Mouse (Mus musculus): ENCODE measurements at regions not wholly inside any gene's neighbourhood (a gene's known extent, or its start where the extent isn't known, plus 50 kb on each side); places are given as distances from the start of the nearest gene placed in this dataset.

DNA sequence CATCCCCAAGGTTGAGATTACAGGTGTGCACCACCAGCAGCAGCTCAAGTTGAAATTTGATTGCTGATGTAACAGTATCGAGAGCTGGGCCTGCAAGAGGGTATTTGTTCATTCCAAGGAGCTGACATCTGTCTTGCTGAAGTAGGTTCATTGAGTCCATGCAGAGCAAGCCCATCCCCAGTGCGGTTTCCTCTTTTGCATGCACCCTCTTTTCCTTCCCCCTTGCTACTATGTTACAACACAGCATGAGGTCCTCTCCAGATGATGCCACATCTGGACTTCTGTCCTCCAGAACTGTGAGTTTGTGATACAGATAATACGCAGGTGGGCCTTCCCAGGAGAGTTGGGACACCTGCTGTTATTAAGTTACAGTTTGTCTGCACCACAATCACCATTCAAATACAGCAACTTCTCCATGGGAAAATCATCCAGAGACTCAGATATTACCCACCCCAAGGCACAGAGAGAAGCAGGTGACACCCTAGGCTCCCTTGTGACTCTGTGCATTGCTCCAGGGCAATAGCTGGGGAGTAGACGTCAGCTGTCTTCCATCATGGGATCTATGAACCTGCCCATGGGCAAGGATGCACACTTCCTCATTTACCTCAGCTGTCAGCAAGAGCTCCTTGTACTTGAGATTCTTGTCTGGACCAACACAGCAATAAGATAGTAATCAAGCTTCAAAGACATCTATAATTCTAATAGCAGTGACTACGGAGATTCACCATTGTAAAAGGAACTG is 137.8 kb downstream of the Ets2 start:
- peak; percentile 96 for DNase-seq

DNA sequence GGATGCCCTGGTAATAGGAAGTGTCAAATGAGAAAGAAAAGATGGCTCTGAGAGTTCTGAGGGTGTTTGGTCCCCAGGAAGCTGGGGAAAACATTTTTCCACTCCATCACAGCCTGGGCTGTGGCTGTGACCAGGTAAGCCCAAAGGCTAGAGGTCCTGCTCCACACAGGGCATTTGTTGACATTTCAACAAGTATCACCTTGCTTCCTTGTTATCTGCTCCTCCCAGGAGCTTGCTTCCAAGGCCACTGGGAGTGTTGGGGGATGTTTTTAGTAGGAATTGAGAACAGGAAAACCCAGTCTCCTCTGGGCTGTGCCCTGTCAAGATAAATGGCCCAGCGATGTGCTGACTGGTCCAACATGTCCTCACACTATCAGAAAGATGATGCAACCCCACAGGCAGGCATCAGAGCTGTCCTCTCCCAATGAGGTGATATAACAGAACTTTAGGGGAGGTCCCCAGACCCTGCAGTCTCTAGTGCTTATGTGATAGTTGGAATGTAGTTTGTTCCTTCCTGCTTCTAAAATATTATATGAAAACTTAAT is 137.1 kb downstream of the Ets2 start:
- DNase-seq, result peak; percentile 88

DNA sequence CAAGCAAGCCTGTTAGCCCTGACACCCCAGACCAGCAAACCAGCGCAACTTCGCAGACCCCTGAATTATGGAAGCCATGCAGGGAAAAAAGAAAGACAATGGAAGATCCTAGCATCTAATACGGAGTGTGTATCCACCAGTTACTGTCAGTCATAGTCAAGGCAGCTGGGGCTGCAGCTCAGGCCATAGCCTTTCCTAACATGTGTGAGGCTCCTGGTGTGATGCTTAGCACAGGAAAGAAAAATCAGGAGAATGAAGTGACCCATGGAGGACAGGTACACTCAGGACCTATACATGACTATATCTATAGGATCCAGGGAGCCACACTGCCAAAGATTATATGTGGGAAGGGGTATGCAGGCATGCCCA is 136.6 kb downstream of the Ets2 start:
- DNase-seq, result peak; percentile 81

DNA sequence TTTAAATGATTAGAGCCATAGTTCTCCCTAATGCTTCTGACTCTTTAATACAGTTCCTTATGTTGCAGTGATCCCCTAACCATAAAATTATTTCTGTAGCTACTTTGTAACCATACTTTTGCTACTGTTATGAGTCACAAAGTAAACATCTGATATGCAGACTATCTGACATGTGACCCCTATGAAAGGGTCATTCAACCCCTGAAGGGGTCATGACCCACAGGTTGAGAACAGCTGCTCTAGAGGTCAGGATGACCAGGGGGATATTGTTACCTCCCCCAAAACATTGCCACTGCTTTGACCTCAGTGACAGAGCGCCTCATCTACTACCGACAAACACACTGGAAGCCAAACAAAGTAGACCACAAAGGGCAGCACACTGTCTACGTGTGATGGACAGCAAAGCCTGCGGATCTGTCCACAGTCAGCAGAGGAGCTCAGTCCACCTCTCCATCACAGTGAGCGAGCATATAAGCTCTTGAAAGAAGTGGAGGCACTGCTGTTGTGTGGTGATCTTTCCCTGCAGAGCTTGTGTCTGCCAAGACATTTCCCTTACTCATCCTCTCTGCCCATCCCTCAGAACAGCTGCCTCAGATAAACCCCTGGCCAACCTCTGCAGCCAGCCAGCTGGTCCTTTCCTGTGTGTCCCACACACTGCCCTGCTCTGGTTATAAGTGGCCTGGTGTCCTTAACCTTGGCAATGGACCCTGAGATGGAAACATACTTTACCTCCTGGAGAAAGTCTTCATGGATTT is 136.0 kb downstream of the Ets2 start:
- peak; percentile 86 for DNase-seq

DNA sequence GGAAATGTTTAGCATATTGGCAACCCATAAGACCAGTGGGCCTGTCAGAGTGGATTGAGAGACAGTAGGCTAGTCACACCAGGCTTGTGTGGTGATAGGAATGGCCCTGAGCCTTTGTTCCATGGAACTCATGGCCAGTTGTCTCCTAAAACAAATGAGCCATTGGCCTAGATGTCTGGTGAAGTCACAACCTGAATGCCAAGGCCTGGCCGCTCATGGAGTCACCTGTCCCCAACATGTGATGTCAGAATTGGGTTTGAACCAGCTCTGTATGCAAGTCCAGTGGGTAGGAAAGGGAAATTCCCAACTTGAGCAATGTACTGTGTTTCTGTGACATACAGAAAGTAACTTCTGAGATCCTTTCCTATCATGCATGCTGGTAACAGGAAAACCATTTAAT is 134.1 kb downstream of the Ets2 start:
- DNase-seq, result no peak

DNA sequence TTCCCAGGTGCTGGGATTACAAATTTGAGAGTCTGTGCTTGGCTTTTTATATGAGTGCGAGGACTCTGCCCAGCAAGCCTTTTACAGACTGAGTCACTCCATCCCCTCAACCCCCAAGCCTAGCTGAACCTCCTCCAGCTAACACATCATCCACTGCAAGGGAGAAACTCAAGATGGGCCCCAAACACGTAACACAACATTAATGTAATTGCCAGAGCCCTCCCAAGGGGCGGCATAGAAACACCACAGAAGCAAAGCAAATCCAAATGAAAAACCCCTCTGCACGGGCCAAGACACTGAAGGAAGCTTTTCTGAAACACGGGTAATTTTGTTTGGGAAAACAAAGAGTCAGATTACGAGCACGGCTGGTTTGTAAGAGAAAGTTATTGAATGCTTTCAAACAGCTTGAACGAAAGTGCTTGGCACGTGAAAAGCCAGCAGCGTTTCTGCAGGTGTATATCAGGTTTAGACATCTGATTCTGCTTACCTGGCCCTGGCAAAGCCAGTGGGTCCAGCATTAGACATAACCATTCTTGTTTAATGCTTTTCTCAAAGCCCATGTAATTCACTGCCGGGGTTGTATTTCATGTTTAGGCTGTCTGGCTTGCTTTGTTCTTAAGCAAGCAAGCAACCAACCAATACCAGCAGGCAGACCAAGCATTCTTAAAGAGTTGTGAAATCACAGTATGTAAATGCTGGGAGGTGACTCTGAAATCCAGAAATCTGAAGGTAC is 132.8 kb downstream of the Ets2 start:
- peak; percentile 94 for DNase-seq

DNA sequence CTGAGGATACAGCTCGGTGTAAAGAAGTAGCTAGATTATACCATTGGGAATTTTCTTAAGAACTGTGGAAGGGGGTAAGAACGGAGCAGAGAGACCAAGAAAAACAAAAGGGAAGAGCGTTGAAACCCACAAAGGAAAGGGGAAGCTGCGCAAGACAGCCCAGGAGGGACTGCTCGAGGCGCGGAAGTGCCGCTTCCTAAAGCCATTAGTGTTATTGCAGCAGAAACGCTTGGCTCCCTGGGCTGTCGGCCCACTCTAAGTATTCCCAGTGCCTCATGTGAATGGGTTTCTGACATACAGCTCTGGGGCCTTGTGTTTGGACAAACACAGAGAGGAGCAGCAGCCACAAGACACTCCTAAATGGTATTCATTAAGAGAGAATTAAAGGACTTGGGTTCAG is 131.6 kb downstream of the Ets2 start:
- peak; percentile 97 for DNase-seq

DNA sequence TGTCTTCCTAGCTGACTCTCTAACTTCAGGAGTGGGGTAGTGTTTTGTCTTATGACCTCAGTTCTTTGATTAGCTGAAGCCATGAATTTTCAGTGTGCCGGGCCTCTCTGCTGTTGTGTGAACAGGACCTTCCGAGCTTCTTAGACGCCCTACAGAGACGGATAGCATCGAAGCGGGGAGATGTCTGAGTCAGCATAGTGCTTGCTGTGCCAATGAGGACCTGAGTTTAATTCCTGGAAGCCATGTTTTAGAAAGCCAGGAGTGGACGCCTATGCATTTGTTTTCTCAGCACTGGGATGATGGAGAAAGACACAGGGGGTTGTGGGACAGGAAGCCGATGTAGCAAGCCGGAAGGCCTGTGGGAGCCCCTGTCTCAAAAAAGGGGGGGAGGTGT is 130.5 kb downstream of the Ets2 start:
- DNase-seq, result no peak

DNA sequence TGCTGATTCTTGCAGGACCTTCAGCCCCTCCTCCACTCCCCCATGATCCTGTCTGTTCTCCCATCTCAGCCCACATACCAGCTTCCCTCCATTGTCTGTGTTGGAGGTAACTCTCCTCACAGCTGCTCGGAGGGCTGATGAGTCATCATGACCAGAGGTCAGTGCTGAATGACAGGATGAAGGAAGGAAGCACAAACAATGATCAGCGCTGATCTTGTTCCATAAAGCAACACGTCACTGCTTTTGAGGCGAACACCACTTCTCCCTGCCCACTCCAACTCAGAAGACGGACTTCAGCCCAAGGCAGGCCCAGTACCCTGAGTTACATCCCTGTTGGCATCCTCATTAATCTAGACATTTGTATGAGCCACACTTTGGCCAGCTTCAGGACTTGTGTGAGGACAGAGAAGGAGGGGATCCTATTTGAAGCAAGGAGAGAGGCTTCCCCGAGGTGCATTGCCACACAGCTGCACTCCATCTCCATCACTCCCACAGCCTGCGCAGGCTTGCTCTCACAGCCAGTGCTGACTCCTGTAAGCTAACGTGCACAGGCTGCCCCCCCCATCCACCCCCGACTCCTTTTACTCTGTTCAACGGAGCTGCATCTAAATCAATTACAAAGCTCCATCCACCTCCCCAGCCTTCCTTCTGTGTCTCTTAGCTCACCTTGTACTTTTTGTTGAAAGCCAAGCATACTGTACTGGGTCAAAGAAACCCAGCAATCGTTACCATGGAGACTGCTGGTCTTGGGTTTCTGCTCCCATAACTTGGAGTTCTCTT is 129.9 kb downstream of the Ets2 start:
- peak; percentile 99 for DNase-seq

DNA sequence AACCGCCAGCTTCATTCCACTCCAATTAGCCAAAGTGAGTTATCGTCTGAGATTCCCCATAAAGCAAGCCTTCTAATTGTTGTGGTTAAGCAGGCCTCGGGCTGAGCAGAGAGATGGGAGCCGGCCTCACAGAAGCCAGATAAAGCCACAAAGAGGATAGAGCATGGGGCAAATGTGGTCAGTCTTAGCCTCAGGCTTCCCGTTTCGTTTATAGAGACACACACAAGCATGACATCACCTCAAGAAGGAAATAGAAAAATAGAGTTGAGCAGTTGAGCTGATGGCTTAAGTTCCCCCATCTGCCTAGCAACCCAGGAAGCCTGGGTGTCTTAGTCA is 125.5 kb downstream of the Ets2 start:
- peak; percentile 97 for DNase-seq

DNA sequence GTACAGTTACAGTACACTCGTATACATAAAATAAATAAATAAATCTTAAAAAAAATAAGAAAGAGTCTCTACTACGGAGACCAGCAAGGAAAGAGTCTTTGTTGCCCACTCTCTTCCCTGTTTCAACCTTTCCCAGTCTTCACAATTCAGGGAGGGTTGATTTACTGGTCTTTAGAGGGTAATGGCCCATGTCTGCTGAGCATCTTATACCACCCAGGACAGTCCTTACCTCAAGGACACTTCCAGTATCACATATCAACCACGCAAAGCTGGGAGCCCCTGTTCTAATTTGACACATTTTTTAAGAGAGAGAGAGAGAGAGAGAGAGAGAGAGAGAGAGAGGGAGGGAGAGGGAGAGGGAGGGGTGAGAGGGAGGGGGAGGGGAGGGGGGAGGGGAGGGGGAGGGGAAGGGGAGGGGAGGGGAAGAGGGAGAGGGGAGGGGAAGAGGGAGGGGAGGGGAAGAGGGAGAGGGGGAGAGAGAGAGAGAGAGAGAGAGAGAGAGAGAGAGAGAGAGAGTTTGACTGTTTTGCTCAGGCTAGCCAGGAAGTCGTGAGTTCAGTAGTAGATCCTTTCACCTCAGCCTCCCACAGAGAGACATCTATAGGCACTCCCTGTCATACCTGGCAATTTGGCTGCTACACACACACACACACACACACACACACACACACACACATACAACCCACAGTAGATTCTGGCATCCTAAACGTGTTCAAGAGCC is 125.0 kb downstream of the Ets2 start:
- DNase-seq, result no peak

DNA sequence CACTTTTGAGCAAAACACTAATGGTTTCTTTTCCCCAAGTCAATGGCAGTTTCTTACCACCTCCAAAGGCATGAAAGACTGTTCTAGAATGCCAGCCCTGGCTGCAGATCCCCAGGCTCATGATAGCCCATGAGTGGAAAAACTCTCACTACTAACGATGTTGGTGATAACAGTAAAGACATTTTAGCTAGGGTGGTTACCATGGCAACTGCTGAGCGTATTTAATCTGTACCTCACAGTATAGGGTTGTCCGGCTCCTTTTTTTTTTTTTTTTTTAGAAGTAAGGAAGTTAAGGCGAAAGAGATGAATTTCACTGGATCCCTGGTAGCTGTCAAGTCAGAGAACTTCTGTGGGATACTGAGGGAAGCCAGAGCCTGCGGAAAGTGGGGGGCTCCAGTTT is 123.8 kb downstream of the Ets2 start:
- DNase-seq, result peak; percentile 72

DNA sequence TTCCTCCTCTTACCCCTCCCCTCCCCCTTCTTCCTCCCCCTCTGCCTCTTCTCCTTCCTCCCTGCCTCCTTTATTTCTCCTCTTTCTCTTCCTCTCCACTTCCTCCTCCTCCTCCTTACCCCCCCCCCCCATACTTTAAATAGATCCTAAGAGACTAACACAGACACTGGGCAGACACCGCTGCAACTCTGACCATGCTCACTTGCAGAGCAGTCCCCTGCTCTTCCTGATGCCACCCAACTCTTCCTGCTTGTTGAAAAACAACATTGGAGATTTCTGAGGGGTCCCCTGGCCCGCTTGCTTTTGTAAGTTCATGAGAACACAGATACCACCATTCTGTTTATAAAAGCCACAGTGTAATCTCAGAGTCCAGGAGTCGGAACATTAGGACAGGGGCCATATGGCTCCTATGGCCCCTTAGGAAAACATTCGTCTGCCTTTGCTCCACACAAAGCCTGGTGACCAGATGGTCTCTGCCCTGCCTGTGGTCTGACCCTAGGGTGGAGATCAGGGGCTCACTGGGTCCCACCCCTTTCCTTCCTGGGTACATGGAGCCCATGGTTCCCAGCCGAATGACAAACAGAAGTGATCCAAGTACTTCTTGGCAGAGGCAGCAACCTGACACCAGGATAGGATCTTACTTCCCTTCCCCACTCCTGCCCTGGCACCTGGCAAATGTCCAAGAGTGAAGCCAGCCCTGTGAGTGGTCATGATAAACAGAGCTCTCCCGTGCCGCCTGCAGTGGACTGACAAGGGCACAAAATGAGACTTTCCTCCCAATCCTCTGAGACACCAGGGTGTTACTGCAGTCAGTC is 123.1 kb downstream of the Ets2 start:
- peak; percentile 98 for DNase-seq

DNA sequence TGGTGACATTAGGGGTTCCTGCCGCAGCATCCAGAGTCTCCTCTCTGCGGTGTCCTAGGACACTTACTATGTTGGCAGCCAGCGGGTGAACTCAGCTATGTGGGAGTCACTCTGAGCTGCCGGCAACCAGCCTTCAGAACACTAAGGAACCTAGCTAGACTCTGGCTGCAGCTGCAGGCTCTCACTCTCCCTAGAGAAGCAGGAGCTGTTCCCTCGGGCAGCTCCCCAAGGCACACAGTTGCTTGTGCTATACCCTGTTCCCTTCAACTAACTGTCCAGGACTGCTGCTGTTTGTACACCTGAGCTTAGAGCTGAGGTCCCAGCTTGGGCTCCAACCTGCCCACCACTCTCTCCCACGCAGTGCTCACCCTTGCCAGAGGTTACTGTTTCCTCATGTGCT is 121.9 kb downstream of the Ets2 start:
- peak; percentile 94 for DNase-seq

DNA sequence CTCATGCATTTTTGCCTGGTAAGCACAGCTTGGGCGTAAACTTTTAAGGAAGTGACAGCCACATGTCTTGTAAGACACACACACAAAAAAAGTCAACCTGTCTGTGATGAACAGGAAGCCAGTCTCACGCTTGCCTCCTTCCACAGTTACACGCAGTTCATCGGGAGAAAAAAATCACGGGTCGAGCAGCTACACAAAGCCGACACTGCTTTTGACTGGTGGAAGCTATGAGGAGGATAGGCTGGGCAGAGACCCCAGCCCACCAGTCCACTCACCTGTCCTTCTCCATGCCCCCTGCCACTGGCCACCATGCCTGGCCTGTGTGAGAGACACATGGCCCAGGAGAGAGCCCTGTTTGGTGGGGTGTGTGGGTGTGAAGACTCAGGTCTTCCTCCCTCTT is 119.2 kb downstream of the Ets2 start:
- DNase-seq, result peak; percentile 89

DNA sequence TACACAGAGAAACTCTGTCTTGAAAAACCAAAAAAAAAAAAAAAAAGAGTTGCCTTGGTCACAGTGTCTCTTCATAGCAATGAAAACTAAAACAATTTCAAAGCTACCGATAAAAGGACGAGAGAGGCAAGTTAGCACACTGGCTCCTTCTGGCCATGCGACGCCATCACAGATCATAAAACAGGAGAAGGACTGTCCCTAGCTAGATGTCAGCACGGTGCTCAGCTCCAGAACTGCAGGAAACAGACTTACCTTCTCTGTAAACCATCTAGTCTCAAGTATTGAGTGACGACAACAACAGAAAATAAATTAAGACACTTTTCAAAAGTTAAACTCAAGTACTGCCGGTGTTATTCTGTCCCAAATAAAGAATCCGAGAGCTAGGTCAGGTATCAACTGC is 118.7 kb downstream of the Ets2 start:
- no peak for DNase-seq

DNA sequence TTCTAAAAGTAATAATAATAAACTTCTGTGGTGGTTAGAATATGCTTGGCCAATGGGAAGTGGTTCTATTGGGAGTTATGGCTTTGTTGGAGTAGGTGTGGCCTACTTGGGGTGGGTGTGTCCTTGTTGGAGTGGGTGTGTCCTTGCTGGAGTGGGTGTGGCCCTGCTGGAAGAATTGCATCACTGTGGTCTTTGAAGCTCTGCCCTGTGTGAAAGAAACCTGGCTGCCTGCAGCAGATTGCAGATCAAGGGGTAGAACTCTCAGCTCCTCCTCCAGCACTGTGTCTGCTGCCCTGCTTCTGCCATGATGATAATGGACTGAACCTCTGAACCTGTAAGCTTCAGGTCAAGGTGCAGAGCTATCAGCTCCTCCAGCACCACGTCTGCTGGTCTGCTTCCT is 118.1 kb downstream of the Ets2 start:
- no peak for DNase-seq

DNA sequence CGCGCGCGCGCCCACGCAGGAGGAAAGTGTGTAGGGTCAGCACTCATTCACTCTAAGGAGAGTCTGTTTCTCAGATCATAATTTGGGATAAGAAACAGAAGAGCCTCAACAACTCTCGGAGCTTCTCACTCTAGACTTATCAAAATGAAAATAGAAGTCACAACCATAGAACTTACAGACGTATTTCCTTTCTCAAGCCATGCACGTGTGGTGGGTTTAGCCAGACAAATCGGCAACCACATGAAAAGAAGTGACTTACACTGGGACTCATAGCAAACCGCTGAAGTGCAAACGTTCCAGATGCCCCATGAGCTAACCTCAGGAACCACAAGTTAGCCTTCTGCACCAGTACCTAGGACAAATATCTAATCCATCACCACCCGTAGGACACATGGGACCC is 114.1 kb downstream of the Ets2 start:
- DNase-seq, result no peak

DNA sequence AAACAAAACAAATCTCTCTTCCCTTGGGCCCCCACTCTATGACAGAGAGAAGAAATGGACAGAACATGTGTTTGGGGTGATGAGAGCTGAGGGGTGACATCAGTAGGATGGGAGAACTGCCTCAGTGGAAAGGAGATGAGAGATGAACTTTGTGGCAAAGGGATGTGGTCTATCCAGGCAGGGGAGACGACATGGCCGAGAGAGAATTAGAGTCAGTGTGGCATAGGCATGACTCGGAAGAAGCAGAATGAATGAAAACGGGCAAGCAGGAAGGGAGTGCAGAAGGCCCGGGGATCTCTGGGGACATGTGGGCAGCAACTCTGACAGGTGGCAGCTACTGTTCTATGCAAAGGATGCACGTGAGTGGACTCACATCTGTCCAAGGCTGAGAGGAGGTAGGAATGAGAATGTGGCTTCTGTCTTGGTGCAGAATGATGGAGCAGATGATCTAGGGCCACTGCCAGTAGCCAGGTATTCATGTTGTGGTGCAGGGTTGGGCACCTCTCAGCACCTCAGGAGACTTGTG is 113.4 kb downstream of the Ets2 start:
- no peak for DNase-seq

DNA sequence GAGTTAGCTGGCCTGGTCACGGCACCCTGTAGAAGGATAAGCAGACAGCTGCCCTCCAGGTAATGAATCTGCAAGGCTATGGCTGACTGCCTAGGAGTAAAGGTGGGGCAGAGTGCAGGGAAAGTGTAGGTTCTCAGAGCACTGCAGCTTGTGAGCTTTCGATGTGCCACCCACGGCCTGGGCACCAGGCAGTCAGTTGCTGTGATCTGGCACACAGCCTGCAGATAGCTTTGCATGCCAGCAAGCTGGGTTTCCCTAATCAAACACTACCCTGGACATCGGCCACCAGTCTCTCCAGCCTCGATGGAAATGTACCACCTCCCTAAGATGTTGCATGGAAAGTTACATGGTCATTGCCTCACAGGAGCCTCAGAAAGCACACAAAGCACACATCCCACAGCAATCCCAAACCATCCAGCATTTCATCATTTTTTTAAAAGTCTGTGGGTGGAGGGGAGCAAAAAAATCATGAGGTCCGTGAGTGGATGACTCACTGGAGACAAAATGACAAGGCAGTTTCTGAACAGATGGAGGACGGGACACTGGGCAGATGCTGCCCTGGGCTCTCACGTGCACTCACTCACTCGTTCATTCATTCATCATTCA is 112.7 kb downstream of the Ets2 start:
- peak; percentile 93 for DNase-seq

DNA sequence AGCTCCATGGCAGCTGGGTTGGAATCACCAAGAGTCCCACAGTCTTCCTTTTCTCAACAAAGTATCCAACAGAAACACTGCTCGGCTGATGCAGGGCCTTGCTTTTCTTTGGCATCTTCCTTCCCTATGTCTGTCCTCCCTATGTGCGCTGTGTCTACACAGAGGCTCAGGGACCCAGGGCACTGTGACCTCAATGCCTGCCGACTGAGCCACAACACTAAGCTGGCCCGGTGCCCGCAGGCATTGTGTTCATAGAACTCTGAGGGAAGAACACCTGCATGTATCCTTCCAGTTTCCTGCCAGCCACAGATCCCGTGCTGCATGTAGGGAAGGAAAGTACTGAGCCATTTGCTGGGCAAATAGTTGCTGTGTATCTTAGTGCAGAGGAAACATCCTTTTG is 109.2 kb downstream of the Ets2 start:
- DNase-seq, result peak; percentile 97
